Mouse (Mus musculus) retina, embryonic 14.5 days (tissue): ENCODE data around the gene Ift140.
A peak's percentile ranks its signal among the peaks of the same experiment; 100 is the strongest.
"Not testable (repeated sequence)": the region's sequence is repeated elsewhere in the genome, so short reads cannot be mapped to it uniquely, and the experiment has no call there.

Experiments used
- DNase-seq: peaks from one replicate; pipeline ENCODE4 v3.0.0-alpha.2; 2015; ENCODE audit warnings: low spot score

The Ift140 gene

DNA sequence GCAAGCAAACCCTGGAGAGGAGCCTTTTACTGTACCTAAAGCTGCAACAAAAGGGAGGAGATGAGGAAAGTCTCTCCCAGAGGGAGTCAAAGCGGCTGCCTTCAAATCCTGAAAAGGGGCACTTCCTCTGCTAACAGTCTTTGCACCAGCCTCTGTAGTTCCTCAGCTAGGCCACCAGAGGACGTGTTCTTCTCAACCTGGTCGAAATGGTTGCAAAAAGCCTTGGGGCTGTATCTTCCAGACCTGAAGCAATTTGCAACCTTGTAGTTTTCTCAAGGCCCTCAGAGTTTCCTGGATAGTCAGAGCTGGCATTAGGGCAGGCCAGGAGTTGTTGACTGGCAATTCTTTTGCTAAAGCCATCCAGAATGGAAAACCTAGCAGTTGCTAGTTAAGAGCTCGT lies 101.4 kb downstream of the Ift140 start:
- DNase-seq = peak; percentile 55

DNA sequence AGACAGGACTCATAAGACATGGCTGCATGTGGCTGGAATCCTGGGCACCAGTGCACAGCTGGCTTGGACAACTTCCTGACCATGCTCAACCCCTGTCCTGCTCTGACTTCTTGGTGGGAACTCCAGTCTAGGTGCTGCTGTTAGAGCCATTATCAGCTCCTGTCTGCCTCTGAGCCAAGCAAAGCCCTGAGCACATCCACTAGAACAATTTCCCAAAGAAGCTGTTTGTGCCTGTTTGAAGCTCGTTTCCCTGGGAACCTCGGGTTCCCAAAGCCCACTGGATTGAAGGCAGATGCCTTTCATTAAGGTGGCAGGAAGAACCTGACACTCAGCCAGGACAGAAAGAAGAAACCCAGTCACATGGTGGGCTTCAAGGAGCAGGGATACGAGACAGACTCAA lies 104.5 kb downstream of the Ift140 start, which contains the start of gene Ptx4:
Gene Ptx4 (plus strand): TSS at position 355 of the 400 bp plus-strand sequence.
- DNase-seq = no peak

DNA sequence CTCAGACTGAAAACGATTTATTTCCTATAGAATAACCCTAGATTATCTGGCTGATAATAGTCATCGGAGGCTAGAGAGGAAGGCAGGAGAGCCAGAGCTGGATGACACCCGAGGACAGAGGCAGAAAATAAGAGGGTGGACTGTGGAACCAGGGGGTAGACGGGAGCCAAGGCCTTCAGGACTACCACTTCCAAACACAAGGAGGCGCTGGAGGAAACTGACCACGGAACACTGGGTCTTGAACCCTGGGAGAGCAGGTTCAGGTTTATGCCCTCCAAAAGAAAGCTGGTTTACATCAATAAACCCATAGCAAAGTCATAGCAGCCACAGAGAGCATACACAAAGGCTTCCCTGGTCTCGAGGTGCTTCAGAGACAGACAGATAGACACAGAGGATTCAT lies 108.1 kb downstream of the Ift140 start:
- peak; percentile 34 for DNase-seq

DNA sequence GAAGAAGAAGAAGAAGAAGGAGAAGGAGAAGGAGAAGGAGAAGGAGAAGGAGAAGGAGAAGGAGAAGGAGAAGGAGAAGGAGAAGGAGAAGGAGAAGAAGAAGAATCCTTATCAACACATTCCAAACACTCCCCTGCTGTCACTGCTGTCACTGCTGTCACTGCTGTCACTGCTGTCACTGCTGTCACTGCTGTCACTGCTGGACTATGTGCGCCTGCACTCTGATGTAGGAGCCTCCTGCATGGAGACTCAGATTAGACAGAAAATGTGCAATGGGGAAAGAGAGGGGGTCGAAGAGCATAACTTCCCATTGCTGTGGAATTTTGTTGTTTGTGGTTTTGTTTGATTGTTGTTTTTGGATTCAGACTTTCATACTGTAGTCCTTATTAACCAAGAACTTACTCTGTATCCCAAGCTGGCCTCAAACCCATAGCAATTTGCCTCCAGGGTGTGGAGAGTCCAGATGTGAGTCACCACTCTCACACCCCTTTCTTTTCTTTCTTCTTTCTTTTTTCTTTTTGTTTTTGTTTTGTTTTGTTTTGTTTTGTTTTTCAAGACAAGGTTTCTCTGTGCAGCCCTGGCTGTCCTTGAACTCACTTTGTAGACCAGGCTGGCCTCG lies 109.7 kb downstream of the Ift140 start:
- not testable (repeated sequence) for DNase-seq

DNA sequence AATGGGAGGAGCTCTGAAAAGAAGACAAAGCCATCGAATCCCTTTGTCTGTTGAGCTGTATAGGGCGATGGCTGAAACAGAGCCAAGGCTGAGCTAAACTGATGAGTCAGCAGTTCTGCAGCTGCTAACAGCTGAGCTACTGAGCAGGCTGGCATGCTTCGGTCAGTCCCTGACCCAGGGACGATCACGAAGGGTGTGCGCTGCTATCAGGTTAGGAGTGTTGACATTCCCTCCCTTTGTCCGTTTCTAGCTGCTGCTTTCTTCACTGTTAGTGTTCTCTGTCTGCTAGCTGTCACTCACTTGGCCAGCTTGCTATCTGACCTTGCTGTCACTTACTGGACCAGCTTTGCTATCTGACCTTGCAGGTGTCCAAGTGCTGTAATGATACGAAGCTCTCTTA lies 111.2 kb downstream of the Ift140 start:
- peak; percentile 16 for DNase-seq

DNA sequence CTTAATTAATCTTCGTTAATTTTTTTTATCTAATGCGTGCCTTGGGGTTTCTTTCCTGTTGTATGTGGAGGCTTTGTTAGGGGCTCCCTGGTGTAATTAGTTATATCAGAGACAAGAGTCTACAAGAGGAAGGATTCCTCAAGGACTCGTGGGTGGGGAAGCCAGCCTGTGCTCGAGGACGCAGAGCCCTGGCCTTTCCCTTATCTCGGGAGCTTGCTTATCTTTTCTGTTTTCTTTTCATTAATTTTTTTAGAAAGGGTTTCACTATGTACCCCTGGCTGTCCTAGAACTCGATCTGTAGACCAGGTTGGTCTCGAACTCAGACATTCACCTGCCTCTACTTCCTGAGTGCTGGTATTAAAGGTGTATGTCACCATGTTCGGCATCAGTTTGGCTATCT lies 111.8 kb downstream of the Ift140 start:
- no peak for DNase-seq

DNA sequence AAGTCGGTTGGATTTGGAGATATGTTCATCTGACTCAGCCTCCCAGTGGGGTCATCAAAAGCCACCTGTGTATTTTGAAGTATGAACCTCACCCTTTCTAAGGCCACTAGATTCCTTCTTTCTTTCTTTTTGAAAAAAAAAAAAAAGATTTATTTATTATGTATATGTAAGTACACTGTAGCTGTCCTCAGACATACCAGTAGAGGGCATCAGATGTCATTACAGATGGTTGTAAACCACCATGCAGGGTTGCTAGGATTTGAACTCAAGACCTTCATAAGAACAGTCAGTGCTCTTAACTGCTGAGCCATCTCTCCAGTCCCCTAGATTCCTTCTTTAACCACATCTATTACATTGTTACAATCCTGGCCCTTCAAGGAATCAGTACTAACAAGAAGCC lies 114.2 kb downstream of the Ift140 start:
- no peak for DNase-seq

DNA sequence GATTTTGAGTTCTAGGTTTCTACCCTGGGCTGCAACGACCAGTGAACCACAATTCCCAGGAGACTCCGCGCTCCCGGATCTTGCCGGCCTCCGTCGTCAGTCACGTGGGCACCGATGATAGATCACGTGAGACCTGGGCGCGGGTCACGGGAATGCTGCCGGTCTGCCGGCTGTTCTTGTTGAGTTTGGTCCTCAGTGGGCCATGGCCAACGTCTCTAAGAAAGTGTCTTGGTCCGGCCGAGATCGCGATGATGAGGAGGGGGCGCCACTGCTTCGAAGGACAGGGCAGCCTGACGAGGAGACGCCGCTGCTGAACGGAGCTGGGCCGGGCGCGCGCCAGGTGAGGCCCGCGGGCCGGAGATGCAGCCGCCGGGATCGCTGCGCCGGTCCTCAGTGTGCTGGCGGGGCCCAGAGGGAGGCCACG lies 117.4 kb downstream of the Ift140 start, which contains the start of gene Clcn7:
Gene Clcn7 (plus strand): TSS at position 117 of the 424 bp plus-strand sequence.
- peak; percentile 95 for DNase-seq

DNA sequence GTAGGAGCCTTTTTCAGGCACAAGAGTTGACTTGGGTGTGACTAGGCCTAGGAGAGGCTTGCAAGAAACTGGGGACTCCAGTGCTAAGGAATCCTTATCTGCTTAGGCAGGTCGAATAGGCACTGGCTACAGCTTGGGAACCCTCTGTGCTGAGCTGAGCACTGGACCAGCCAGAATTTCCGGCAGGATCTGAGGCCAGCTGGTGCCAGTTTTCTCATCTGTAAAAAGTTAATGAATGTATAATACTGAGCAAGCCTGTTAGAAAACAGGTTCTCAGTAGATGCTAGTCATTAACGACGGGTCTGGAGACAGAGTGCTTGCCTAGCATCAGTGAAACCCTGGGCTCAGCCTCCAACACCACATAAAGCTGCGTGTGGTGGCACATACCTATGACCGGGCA lies 119.7 kb downstream of the Ift140 start:
- no peak for DNase-seq

DNA sequence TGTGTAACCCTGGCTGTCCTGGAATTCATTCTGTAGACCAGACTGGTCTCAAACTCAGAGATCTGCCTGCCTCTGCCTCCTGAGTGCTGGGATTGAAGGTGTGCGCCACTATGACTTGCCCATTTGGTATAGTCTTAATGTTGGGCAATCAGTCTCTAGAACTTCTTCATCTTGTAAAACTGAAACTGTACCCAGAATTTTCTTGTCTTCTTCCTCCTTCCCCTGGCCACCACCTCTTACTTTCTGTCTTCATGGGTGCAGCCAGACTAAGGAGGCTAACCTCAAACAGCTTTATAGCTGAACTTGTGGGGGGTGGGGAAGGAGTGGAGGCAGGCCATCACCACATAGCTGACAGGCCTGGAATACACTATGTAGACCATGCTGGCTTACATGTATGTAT lies 122.9 kb downstream of the Ift140 start:
- no peak for DNase-seq

DNA sequence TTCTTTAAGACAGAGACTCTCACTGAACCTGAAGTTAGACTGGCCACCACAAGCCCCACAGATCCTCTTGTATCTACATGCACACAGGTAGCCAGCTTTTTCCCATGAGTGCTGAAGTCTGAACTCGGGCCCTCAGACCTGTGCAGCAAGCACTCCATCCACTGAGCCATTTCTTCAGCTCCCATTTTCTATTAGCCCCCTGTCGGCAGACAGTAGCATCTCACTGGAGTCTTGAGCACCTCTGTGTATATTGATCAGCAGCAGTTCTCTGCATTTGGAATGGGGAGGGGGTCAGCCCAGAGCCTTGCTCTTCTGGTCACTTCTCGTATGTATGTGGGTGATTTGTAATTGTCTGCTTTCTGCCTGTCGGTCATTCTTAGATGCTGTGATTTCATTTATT lies 124.1 kb downstream of the Ift140 start:
- peak; percentile 27 for DNase-seq
